Mouse (Mus musculus) lung, embryonic 14.5 days (tissue): ENCODE results near the gene Acox1. TPM values are rescaled to one million over a fixed set of nuclear protein-coding genes. Genes with fewer than 3 reads are reported as not detected.
A peak's percentile ranks its signal among the peaks of the same experiment; 100 is the strongest.

ENCODE experiments used
- ATAC-seq: fragments of 200-750 bp; cut with Nextera tagmentation; 2 replicates; pipeline ENCODE4 v1.8.0; 2017; ENCODE audit warnings: mild to moderate bottlenecking, moderate TSS enrichment, moderate library complexity; ENCODE audit not compliant: insufficient read depth
- DNase-seq: peaks from one replicate; pipeline ENCODE4 v3.0.0-alpha.2; 2015
- H3K27ac ChIP-seq: fragments of 300-500 bp; sonication (generic); 2 replicates; pipeline ENCODE4 v1.5.1; 2014; ENCODE audit warnings: low read depth, mild to moderate bottlenecking, moderate library complexity
- H3K27me3 ChIP-seq: fragments of 300-500 bp; sonication (generic); 2 replicates; pipeline ENCODE4 v1.6.1; 2014; ENCODE audit warnings: low read length, control low read depth; ENCODE audit not compliant: insufficient read depth
- H3K36me3 ChIP-seq: fragments of 300-500 bp; sonication (generic); 2 replicates; pipeline ENCODE4 v1.6.1; 2014; ENCODE audit warnings: control low read depth; ENCODE audit not compliant: insufficient read depth
- H3K4me1 ChIP-seq: fragments of 300-500 bp; sonication (generic); 2 replicates; pipeline ENCODE4 v1.6.1; 2014; ENCODE audit warnings: antibody characterized with exemption, control low read depth; ENCODE audit not compliant: insufficient read depth
- H3K4me2 ChIP-seq: fragments of 300-500 bp; sonication (generic); 2 replicates; pipeline ENCODE4 v1.6.1; 2014; ENCODE audit warnings: mild to moderate bottlenecking
- H3K4me3 ChIP-seq: fragments of 300-500 bp; sonication (generic); 2 replicates; pipeline ENCODE4 v1.5.1; 2014; ENCODE audit warnings: low read depth, low read length
- H3K9ac ChIP-seq: fragments of 300-500 bp; sonication (generic); 2 replicates; pipeline ENCODE4 v1.6.1; 2014
- H3K9me3 ChIP-seq: fragments of 300-500 bp; sonication (generic); 2 replicates; pipeline ENCODE4 v1.6.1; 2016; ENCODE audit warnings: low read depth, low read length, control low read depth
- CTCF ChIP-seq: IDR thresholded peaks from 2 replicates; pipeline ENCODE4 v1.5.1; 2016; ENCODE audit warnings: antibody characterized with exemption, low read depth
- WGBS: fragments of 180-500 bp; shearing (Covaris S2); extraction: QIAGEN DNeasy Blood & Tissue Kit; methylation state at CpG from one replicate; pipeline ENCODE4 v1.1.7; 2014; 5-methylcytosine and 5-hydroxymethylcytosine counted together
- polyA plus RNA-seq: library from polyadenylated mRNA; unstranded; fragments of >200 nt; fragmentation: Nextera tagmentation; extraction: Ambion mirVana; gene quantifications from 2 replicates; pipeline ENCODE4 v1.2.1, GENCODE M21; 2014

Gene Acox1
- polyA plus RNA-seq = 21.4 and 22.1 TPM in 2 replicates

GRCm38 (mm10) chr11:116198639-116199531 is at the start of gene Acox1, which contains the start of gene Ten1:
Gene Acox1 (minus strand): TSS chr11:116199045.
Gene Ten1 (plus strand): TSS chr11:116198855.
- Histone ChIP-seq H3K27ac (peak within 1 kb of the TSS; percentile 74), H3K36me3 (peaks cover 7% of the 10 kb centered on the region; the same call in 1 of the 2 replicates), H3K4me1 (peaks cover 6% of the 10 kb centered on the region; the same call in 1 of the 2 replicates), H3K4me3 (peak within 1 kb of the TSS; percentile 51), H3K27me3 (no peaks in the 10 kb centered on the region), H3K4me2 (peak within 1 kb of the TSS; percentile 90), H3K9ac (peak within 1 kb of the TSS; percentile 81), H3K9me3 (no peaks in the 10 kb centered on the region)
- under 1% methylated on average over 62 of the region's 62 CpGs for WGBS
- no peak for TF ChIP-seq CTCF
- peak; percentile 97 for DNase-seq
- ATAC-seq = peak; percentile 98

- Histone ChIP-seq H3K9ac (no peak overlapping the region), H3K4me1 (no peaks in the 10 kb centered on the region), H3K9me3 (no peaks in the 10 kb centered on the region), H3K4me3 (no peak overlapping the region), H3K36me3 (peaks cover 97% of the 10 kb centered on the region), H3K27me3 (no peaks in the 10 kb centered on the region), H3K27ac (no peak overlapping the region), H3K4me2 (no peak overlapping the region)
- TF ChIP-seq CTCF = no peak
- WGBS = 80% methylated on average over 14 of the region's 14 CpGs
- no peak for ATAC-seq
- DNase-seq = no peak
Observed at GRCm38 (mm10) chr11:116247502-116248222, 48.8 kb upstream of the Acox1 start.

- peaks cover 78% of the 10 kb centered on the region for H3K36me3 ChIP-seq
- no peak overlapping the region for H3K27ac ChIP-seq
- TF ChIP-seq CTCF = no peak
- 78% methylated on average over 6 of the region's 6 CpGs for WGBS
- no peak overlapping the region for H3K9ac ChIP-seq
- no peak for ATAC-seq
- no peak overlapping the region for H3K4me2 ChIP-seq
- DNase-seq = no peak
- no peak overlapping the region for H3K4me3 ChIP-seq
- H3K27me3 ChIP-seq = no peaks in the 10 kb centered on the region
- no peaks in the 10 kb centered on the region for H3K9me3 ChIP-seq
- H3K4me1 ChIP-seq = no peaks in the 10 kb centered on the region
Observed at GRCm38 (mm10) chr11:116245616-116246015, 46.8 kb upstream of the Acox1 start.

GRCm38 (mm10) chr11:116244580-116244979 is 45.7 kb upstream of the Acox1 start:
- ATAC-seq (no peak), DNase-seq (no peak)
- H3K27ac ChIP-seq = no peak overlapping the region
- H3K36me3 ChIP-seq = peaks cover 67% of the 10 kb centered on the region
- no peak for TF ChIP-seq CTCF
- H3K4me3 ChIP-seq = no peak overlapping the region
- 70% methylated on average over 8 of the region's 8 CpGs for WGBS
- no peaks in the 10 kb centered on the region for H3K27me3 ChIP-seq
- H3K4me1 ChIP-seq = no peaks in the 10 kb centered on the region
- H3K4me2 ChIP-seq = no peak overlapping the region
- no peaks in the 10 kb centered on the region for H3K9me3 ChIP-seq
- H3K9ac ChIP-seq = no peak overlapping the region

GRCm38 (mm10) chr11:116241744-116242235 is 42.9 kb upstream of the Acox1 start:
- no peak overlapping the region for H3K4me2 ChIP-seq
- no peaks in the 10 kb centered on the region for H3K4me1 ChIP-seq
- H3K9me3 ChIP-seq = no peaks in the 10 kb centered on the region
- H3K9ac ChIP-seq = no peak overlapping the region; the same call in 1 of the 2 replicates
- DNase-seq (no peak), ATAC-seq (no peak)
- TF ChIP-seq CTCF = no peak
- peaks cover 13% of the 10 kb centered on the region; the same call in 1 of the 2 replicates for H3K27me3 ChIP-seq
- peaks cover 39% of the 10 kb centered on the region for H3K36me3 ChIP-seq
- 52% methylated on average over 12 of the region's 12 CpGs for WGBS
- H3K27ac ChIP-seq = no peak overlapping the region
- H3K4me3 ChIP-seq = no peak overlapping the region

- H3K9me3 ChIP-seq = no peaks in the 10 kb centered on the region
- 29% methylated on average over 7 of the region's 7 CpGs for WGBS
- TF ChIP-seq CTCF = no peak
- peaks cover 13% of the 10 kb centered on the region; the same call in 1 of the 2 replicates for H3K27me3 ChIP-seq
- H3K9ac ChIP-seq = no peak overlapping the region; the same call in 1 of the 2 replicates
- peaks cover 19% of the 10 kb centered on the region for H3K36me3 ChIP-seq
- DNase-seq (peak; percentile 46), ATAC-seq (no peak)
- no peak overlapping the region for H3K4me2 ChIP-seq
- H3K4me1 ChIP-seq = no peaks in the 10 kb centered on the region
- 0 out of 2 replicates have a peak overlapping the region, but pooled peaks have one; percentile 26 for H3K27ac ChIP-seq
- no peak overlapping the region for H3K4me3 ChIP-seq
Observed at GRCm38 (mm10) chr11:116239797-116240196, 41.0 kb upstream of the Acox1 start.
